Mouse (Mus musculus): ENCODE data around the gene Pbld1.

DNA sequence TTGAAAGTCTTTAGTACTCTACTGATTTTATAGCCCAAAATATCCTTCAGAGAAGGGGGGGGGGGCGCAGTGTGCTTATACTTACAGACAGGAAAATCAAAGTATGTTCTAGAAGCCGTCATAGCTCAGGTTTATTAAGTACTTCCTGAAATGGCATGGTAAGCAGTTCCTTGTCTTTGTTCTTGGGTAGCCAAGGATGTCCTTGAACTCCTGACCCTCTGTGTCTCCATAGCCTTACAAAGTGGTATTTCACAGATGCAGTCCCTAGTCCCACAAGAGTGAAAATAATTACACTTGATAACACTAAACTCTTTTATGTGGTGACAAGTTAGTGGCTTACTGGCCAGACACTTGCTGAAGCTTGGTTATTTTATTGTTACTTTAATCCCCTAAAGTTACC, 34.9 kb upstream of the Pbld1 start:
- TF ChIP-seq CTCF (IDR thresholded peaks at IDR 0.05 in 2 of 3, conservative IDR thresholded peaks at IDR 0.05 in 1 of 3; ENCODE audit: control insufficient read depth in 1 of 3, insufficient read depth in 1 of 3, low read depth in 2 of 3, low read length in 3 of 3, poor library complexity in 1 of 3, severe bottlenecking in 1 of 3) (no peak), ZKSCAN1 (IDR thresholded peaks at IDR 0.05; ENCODE audit: low read depth, low read length) (no peak), EP300 (IDR thresholded peaks at IDR 0.05; ENCODE audit: low read depth in 1 of 2, low read length in 2 of 2) (no peak), USF1 (IDR thresholded peaks at IDR 0.05; ENCODE audit: low read depth, low read length) (no peak), JUND (IDR thresholded peaks at IDR 0.05; ENCODE audit: low read depth, low read length) (no peak), POLR2A (IDR thresholded peaks at IDR 0.05; ENCODE audit: control insufficient read depth in 1 of 2, insufficient read depth in 1 of 2, low read depth in 1 of 2, low read length in 2 of 2, poor library complexity in 1 of 2) (no peak), TCF12 (IDR thresholded peaks at IDR 0.05; ENCODE audit: low read depth, low read length) (no peak), ELF1 (IDR thresholded peaks at IDR 0.05; ENCODE audit: low read depth, low read length) (no peak), USF2 (IDR thresholded peaks at IDR 0.05; ENCODE audit: borderline replicate concordance in 1 of 2, insufficient read depth in 1 of 2, low read depth in 1 of 2, low read length in 2 of 2) (no peak), CHD2 (IDR thresholded peaks at IDR 0.05; ENCODE audit: low read length) (no peak), TBP (IDR thresholded peaks at IDR 0.05; ENCODE audit: low read depth, low read length) (no peak), MAX (IDR thresholded peaks at IDR 0.05; ENCODE audit: low read length) (no peak), UBTF (IDR thresholded peaks at IDR 0.05; ENCODE audit: borderline replicate concordance, insufficient read depth, low read depth, low read length) (no peak), GATA1 (IDR thresholded peaks at IDR 0.05; ENCODE audit: low read depth, low read length) (no peak)
